Mouse (Mus musculus): ENCODE measurements around the gene Ttc27. TPM values are rescaled to one million over a fixed set of nuclear protein-coding genes. Genes with fewer than 3 reads are reported as not detected.
A peak's percentile ranks its signal among the peaks of the same experiment; 100 is the strongest.

Gene Ttc27
- polyA plus RNA-seq, 1 experiment from 2014 or later: 27.7 TPM

DNA sequence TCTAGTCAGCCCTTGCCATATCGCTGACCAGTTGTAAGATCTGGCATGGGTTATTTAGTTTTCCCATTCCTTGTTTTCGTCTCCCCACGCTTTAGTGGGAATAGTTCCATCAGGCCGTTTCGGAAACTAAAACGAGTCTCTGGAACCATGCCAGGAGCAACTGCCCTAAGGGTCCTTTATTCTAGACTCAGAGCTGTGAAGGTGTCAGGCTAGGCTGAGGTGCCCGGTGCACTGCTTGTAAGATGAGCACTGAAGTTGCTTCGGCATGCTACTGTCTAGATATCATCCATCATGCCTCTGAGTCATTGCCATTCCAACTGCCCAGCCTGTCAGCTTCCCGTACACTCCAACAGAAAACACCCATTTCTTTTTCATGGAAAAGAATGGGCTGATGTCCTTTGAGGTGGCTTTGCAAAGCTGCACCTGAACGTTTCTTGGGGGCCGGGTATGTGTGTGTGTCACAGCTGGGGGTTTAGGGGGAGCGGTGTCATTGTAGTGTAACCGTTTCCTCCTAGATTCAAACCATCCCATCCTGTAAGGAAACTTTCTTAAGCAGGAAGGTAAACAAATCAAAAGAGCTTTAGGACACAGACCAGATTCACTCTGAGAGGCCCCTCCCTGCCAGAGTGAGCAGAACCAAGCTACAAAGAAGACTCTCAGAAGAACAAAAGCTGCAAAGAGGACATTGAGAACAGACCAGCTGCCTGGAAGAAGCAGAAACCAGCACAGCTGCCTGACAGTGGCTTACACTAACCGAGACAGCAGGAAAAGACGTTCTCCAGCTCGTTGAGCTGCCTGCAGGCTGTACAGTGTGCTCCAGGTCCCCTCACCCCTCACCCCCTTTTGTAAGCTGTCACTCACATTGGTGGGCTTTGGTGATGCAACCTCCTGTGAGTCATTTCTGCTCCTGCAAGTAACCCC, 186.1 kb downstream of the Ttc27 start:
- H3K9ac ChIP-seq (ENCODE audit: low read length): no peak overlapping the region
- no peaks in the 10 kb centered on the region for H3K27me3 ChIP-seq (ENCODE audit: control insufficient read depth, insufficient read depth, low read length)
- H3K36me3 ChIP-seq (ENCODE audit: control insufficient read depth, insufficient read depth, low read length): no peaks in the 10 kb centered on the region
- no peak overlapping the region for H3K4me3 ChIP-seq (ENCODE audit: low read depth, low read length)
- H3K4me2 ChIP-seq: no peak overlapping the region
- WGBS: 71% methylated on average over 16 of the region's 16 CpGs
- H3K4me1 ChIP-seq (ENCODE audit: control insufficient read depth, insufficient read depth, low read length): no peaks in the 10 kb centered on the region
- peak; percentile 46; the same call in 1 of the 2 replicates for ATAC-seq (ENCODE audit: low FRiP score)
- no peaks in the 10 kb centered on the region for H3K9me3 ChIP-seq (ENCODE audit: control insufficient read depth, low read length)
- DNase-seq (ENCODE audit: low spot score, missing footprints): no peak
- no peak overlapping the region for H3K27ac ChIP-seq (ENCODE audit: low read depth, low read length)

DNA sequence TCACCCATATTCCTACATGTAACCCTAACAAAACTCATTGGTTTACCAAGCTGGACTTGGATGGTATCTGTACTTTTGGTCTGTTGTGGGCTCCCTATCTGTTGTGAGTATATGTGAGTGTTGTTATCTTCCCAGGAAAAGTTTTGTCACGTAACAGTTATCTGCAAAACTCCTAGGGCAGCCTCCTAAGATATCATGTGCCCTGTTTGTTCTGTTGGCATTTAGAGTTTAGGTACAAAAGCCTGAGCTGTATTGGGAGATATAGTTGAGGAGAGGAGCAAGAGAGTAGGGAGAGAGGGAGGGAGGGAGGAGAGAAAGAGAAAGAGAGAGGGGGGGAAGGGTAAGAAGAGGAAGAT, 186.8 kb downstream of the Ttc27 start:
- no peaks in the 10 kb centered on the region for H3K4me1 ChIP-seq (ENCODE audit: control insufficient read depth, insufficient read depth, low read length)
- H3K27me3 ChIP-seq (ENCODE audit: control insufficient read depth, insufficient read depth, low read length): no peaks in the 10 kb centered on the region
- ATAC-seq (ENCODE audit: low FRiP score): no peak
- H3K4me3 ChIP-seq (ENCODE audit: low read depth, low read length): no peak overlapping the region
- no peaks in the 10 kb centered on the region for H3K36me3 ChIP-seq (ENCODE audit: control insufficient read depth, insufficient read depth, low read length)
- no peak overlapping the region for H3K4me2 ChIP-seq
- no peaks in the 10 kb centered on the region for H3K9me3 ChIP-seq (ENCODE audit: control insufficient read depth, low read length)
- no peak overlapping the region for H3K27ac ChIP-seq (ENCODE audit: low read depth, low read length)
- DNase-seq (ENCODE audit: low spot score, missing footprints): no peak
- H3K9ac ChIP-seq (ENCODE audit: low read length): no peak overlapping the region
- 88% methylated on average over 1 of the region's 1 CpGs for WGBS

DNA sequence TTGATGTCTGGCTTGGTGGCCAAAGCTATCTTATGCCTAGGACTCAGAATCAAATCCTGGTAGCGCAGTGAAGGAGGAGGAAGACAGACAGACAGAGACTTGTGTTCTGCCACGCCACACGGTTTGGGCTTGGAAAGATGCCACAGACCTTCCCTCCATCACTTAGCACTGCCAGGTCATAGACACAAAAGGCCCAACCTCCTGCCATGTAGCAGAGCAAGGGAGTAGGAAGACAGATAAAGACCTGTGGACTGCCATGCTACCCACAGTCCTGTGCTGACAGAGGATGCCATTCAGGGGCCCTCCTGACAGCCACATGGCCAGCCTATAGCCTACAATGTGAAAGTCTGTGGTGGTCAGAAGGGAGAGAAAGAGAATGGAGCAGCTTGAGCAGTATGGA, 187.4 kb downstream of the Ttc27 start:
- WGBS: 88% methylated on average over 3 of the region's 3 CpGs
- DNase-seq (ENCODE audit: low spot score, missing footprints): no peak
- H3K27ac ChIP-seq (ENCODE audit: low read depth, low read length): no peak overlapping the region

DNA sequence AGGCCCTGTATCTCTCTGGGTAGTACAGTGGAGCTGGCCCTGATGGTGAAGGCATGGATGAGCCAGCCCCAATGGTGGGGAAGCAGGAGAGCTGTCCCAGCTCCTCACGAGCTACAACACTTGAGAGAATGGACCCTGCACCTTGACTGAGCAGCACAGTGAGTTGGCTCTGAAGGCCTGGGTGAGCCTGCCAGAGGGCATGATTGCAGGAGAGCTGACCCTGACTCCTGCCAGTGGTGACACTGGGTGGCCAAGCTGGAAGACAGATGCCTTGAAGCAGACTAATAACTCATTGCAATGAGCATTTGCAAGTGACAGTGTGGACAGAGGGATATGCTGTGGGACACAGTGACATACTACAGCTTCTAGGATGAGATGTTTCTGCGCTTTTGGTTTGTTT, 195.5 kb downstream of the Ttc27 start:
- DNase-seq (ENCODE audit: low spot score, missing footprints) (no peak), ATAC-seq (ENCODE audit: low FRiP score) (no peak)
- Histone ChIP-seq H3K27me3 (ENCODE audit: control insufficient read depth, insufficient read depth, low read length) (no peaks in the 10 kb centered on the region), H3K4me1 (ENCODE audit: control insufficient read depth, insufficient read depth, low read length) (no peaks in the 10 kb centered on the region), H3K9ac (ENCODE audit: low read length) (no peak overlapping the region), H3K36me3 (ENCODE audit: control insufficient read depth, insufficient read depth, low read length) (no peaks in the 10 kb centered on the region), H3K4me3 (ENCODE audit: low read depth, low read length) (no peak overlapping the region), H3K4me2 (no peak overlapping the region), H3K9me3 (ENCODE audit: control insufficient read depth, low read length) (no peaks in the 10 kb centered on the region), H3K27ac (ENCODE audit: low read depth, low read length) (no peak overlapping the region)
- WGBS: 89% methylated on average over 2 of the region's 2 CpGs

More for the DNA sequence above, 187.4 kb downstream of the Ttc27 start:
- H3K27me3 ChIP-seq (ENCODE audit: control insufficient read depth, insufficient read depth, low read length): no peaks in the 10 kb centered on the region
- no peak overlapping the region for H3K4me2 ChIP-seq
- no peaks in the 10 kb centered on the region for H3K4me1 ChIP-seq (ENCODE audit: control insufficient read depth, insufficient read depth, low read length)
- no peak overlapping the region for H3K9ac ChIP-seq (ENCODE audit: low read length)
- no peaks in the 10 kb centered on the region for H3K36me3 ChIP-seq (ENCODE audit: control insufficient read depth, insufficient read depth, low read length)
- H3K9me3 ChIP-seq (ENCODE audit: control insufficient read depth, low read length): no peaks in the 10 kb centered on the region
- no peak for ATAC-seq (ENCODE audit: low FRiP score)
- H3K4me3 ChIP-seq (ENCODE audit: low read depth, low read length): no peak overlapping the region

Other genes with a start within 250 kb of the Ttc27 start
- gene Yipf4, start 228.2 kb upstream of the Ttc27 start, polyA plus RNA-seq (2014; fragmentation: Nextera tagmentation; extraction: Ambion mirVana): 63.2 and 63.4 TPM in 2 replicates
- 83.5 and 91.6 TPM in 2 replicates for gene Birc6, start 189.4 kb upstream of the Ttc27 start, polyA plus RNA-seq (2014; fragmentation: Nextera tagmentation; extraction: Ambion mirVana)